Mouse (Mus musculus): ENCODE data around the gene Ankrd50.

DNA sequence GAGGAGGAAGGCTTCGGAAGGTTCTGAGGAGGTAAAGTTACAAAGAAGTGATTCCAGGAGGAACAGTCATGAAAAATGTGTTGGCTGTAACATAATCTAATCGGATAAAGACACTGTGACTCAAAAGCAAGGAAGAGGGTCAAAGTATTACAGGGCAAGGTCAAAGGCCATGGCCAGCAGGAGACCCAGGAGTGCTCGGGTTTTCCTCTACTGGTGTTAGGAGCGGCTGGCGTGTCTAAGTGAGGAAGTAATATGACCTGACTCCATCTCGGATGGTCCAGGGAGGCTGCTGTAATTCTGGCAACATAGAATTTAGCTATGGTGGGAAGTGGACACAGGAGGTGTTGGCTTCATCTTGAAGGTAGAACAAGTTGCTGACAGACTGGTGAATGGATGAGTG is 9.1 kb downstream of the Ankrd50 start:
- TF ChIP-seq CTCF (IDR thresholded peaks at IDR 0.05; ENCODE audit: low read depth, low read length) (no peak), POLR2A (IDR thresholded peaks at IDR 0.05; ENCODE audit: borderline replicate concordance, low read depth, low read length) (no peak)

Data from bone marrow macrophage, adult 2 months (primary cell).